Mouse (Mus musculus): ENCODE data around the gene Cpxm1.

Gene Cpxm1

DNA sequence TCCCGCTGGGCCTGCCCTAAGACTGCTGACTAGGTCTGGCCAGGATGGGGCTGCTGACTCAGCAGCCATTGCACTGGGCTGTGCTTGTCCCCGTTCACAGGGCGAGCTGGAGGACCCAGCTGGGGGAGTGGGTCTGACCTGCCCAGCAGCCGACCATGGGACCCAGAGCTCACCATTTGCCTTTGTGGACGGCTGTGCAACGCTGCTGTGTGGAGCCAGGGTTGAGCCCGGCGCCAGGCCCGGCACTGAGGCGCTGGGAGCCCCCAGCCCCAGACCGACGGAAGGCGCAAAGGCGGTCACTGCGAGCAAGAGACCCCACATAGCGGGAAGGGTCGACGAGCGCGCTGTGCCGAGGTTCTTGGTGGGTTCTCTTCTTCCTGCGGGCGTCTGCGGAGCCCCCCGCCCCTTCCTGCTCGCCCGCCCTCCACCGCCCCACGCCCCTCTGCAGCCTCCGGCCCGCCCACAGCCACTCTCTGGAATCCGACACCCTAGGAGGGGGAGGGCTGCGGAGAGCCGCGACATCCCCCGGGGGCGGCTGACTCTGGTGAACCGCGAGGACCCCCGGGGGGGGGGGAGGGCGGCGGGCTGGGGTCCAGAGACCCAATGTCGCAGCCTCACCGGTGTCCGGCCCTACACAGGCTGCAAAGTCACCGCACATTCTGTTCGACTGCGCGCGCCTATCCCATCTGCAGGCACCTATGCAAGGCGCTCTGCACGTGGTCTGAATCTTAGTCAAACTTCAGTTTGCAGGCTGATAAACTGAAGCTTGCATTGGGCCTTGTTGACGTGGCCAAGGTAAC lies at the start of gene Cpxm1:
Gene Cpxm1, minus strand, starts transcription at position 389 of the 800 bp plus-strand sequence.
- no peak for DNase-seq

DNA sequence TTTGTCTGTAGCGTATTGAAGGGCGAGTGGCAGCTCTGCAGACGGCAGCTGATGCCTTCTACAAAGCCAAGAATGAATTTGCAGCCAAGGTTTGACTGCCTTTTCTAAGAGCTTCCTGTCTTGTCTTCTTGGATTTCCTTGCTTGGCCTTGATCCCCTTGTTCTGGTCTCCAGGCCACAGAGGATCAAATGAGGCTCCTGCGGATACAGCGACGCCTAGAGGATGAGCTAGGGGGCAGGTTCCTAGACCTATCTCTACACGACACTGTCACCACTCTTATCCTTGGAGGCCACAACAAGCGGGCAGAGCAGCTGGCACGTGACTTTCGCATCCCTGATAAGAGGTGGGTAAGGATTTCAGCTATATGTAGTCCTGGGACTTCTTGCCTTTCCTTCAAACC lies 44.8 kb upstream of the Cpxm1 start:
- no peak for DNase-seq

DNA sequence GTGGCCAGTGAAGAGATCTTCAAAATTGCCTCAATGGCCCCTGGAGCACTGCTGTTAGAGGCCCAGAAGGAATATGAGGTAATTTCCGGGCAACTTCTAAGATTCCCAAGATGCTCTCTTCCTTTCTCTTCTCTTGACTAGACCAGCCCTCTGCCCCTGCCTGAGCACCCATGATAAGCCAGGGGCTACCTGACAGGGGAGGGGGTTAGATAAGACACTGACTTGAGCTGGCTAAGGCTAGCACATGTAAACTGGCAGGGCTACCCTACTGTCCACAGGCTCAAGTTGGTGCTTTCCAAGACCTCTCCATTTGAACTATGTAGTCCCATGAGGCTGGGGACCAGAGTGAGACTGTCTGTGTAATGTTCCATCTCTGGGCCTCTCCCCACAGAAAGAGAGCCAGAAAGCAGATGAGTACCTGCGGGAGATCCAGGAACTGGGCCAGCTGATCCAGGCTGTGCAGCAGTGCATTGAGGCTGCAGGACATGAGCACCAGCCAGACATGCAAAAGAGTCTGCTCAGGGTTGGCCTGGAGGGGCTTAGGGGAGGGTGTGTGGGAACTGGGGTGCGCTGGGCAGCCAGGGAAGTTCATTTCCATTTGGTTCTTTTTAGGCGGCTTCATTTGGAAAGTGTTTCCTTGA lies 42.6 kb upstream of the Cpxm1 start:
- no peak for DNase-seq

DNA sequence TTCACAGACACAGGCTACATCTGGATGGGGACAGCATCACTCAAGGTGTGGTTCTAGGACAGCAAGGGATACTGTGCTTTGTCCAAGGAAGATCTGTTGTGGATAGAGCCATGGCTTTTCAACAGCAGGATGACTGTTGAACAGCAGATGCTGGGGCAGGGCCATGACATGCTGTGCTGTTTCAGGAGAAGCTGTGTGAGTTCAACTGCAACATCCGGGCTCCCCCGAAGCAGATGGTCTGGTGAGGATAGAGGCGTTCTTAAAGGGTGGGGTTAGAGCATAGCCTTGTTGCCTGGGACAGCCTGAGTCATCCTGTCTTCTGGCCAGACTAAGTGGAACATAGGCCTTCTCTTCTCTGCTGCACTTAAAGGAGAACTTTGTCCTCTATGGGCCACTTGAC lies 41.5 kb upstream of the Cpxm1 start:
- DNase-seq = no peak

DNA sequence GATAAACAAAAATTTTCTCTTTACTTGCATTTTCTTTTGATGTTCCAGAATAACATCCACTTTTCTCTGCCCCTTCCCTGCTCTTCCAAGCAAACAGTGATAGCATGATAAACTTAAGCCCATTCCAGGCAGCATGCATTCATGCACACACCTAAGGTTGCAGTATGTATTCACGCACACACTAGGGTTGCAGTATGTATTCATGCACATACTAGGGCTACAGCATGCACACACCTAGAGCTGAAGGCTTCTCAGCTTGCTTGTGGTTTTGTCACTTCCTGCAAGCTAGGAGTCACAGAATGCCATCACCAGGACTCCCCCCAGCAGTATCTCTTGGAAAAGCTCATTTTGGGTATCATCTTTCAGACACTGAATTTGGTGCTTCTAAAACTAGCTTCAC lies 39.4 kb upstream of the Cpxm1 start:
- DNase-seq = no peak

DNA sequence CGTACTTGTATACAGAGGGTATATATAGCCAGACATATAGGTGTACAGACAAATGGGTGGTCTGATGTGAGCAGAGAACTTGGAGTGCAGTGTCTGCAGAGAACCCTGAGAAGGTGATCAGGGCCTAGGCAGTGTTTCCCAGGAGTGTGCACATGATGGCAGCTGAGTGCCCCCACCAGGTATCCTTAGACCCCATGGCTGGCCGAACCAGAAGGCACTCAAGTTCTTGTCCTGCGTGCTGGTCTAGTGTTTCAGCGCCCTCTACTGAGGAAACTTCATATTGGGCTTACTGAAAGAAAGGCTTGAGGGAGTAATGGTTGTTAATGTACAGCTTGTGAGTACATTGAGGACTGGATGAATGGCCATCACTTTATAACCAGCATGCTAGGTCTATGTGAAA lies 35.8 kb upstream of the Cpxm1 start:
- no peak for DNase-seq

DNA sequence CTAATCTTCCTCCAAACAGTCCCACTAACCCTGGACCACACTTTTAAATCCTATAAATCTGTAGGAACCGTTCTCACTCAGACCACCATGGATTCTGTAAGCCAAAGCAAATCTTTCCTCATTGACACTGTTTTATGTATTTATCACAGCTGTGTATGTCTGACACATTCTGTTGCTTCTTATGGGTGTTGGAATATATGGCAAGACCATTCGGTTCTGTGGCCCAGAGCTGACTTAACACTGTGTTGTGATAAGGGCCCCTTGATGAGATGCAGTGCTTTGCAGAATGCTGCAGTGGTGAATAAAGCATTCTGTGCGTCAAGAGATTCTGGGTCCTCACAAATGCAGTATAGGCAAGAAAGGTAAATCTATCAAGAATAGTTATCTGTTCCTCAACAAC lies 34.8 kb upstream of the Cpxm1 start:
- no peak for DNase-seq

DNA sequence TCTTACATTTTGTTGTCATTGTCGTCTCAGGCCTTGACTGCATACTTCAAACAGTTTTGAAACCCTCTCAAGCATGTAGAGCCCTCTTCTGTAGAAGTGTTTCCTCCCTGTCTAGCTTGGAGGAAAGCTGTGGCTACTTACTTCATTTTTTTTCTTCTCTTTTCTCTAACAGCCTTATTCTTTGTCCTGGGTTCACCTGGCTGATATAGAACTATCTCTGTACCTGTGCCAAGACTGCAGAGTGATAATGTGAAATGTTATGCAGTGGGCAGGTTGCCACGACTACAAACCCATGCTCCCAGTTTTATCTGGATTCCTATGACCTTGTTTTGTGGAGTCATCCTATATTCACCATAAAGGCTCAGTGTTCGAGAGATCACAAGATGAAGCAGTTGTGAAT lies 33.1 kb upstream of the Cpxm1 start:
- no peak for DNase-seq

DNA sequence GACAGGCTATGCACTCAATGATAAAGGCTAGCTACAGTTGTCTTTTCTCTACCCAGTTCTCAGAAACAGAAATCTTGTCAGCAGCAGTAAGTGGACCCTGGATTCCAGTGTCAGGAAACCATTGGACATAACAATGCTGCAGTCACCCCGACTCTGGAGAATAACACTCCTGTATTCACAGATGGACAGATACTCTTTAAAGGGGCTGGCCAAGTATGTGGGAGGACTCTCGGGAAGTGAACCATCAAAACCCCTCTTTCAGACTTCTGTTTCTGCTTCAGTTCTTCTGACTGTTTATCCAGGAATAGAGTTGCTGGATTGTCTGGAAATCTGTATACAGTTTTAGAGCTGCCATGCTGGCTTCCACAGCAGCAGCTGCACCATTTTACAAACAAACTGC lies 32.5 kb upstream of the Cpxm1 start:
- no peak for DNase-seq

DNA sequence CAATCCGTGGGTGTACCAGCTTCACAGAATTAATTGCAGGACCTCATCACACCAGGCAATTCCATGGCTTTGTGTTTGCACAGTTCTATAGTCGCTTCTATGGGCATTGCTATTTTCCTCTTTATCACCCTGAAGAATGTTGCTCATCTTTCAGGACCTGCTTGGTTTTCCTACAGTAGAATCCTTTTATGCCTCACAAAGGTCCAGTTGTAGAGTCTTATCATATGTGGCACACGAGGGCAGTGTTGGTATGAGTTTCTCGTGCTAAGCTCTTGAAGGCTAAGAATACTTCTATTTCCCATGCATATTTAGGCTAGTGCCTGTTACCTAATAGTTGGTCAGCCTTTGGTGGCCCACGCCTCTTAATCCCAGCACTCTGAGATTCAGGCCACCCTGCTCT lies 27.7 kb upstream of the Cpxm1 start:
- no peak for DNase-seq

DNA sequence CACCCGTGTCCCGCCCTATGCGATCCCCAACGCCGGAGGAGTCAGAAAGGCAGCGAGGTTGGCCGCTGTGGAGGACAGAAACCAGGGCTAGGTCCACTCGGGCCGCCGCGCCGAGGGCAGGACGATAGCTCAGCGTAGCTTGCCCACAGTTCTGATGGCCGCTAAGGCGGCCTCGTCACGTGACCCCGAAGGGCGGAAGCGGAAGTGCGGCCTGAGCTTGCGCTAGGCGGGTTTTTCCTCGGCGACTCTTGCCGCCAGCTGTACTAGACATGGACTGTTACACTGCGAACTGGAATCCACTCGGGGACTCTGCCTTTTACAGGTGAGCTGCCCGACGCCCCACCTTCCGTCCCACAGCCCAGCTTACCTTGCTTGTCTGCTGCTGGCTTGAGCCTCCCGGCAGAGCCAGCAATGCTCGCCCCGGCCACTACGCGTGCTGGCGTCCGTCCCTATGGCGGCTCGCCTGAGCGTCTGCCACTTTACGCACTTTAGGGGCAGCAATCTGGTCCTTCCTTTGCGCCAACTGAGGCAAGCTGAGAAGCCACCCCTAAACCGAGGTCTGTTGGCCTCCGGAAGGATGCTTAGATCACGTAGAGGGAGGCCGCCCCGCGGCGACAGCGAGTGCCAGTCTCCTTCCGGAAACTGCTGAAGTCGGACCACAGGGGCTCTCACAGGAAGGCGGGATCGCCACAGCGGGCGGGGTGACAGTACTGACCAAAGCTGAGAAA lies 26.9 kb upstream of the Cpxm1 start, which contains the start of the genes Vps16 and Pced1a:
Gene Vps16, plus strand, starts transcription at position 214 of the 728 bp plus-strand sequence.
Gene Pced1a, minus strand, starts transcription at position 576 of the 728 bp plus-strand sequence.
- DNase-seq = peak; percentile 85

DNA sequence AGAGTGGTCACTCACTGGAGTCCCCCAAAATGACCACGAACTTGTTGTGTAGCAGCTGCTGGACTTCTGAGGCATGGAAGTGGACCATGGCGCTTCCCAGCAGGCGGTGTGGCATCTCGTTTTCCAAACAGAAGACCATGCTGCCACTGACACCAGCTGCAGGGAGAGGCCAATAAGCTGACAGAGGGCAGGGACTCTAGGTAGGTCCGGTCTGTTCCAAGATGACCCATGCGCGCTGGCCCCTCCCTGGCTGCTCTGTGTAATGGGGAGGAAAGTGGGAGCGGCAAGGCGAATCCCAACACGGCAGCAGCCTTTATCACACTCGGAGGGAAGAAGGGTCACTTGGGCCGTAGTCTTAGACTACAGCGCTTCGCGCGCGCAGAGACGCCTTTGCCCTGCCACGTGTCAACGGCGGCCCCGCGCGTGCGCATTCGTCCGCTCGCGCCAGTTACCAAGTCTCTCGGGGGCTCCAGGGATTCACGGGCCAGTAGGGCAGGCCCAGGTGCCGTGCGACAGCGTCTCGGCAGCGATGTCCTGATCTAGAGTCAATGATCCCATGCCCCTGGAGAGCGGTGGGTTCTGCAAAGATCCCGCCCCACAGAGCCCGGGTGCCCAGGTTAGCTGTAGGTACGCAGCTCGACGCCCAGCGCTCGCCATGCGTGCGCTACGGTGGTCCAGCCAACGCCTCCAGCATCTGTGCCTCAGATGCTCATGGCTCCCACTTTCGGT lies 26.2 kb upstream of the Cpxm1 start:
- peak; percentile 70 to 72 for DNase-seq

DNA sequence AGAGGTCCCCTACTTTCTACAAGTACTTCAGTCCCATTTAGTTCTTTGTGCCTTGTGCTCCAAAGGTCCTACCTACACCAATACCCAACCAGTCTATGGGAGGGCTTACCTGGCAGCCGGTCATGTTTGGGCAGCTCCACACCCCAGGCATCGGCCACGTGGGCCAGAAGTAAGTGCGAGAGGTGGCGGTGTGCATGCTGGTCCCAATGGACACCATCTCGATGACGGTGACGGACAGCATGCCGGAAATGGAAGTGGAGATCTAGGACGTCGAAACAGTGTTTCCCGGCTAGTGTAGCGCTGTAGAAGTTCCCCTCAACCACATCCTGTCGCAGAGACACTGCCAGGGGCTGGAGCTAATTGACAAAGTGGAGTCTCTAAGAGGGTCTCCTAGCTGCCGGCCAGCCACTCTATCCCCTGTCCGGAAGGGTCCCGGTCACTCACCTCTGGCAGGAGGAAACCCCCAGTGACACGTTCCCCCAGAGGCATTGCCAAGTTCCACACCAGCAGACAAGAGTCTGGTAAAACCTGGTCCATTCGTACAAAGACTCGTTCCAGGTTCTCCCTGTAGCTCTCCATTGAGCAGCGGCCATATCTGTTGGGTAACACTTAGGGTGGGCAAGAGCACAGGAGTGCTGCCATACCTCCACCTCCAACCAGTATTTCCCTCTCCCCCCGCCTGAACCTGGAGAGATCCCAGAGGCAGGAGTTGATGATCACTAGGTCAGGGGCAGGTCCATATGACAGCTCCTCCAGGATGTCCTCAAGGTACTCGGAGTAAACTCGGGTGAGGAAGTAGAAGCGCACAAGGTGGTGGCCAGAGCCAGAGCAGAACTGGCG lies 24.6 kb upstream of the Cpxm1 start:
- DNase-seq = no peak

DNA sequence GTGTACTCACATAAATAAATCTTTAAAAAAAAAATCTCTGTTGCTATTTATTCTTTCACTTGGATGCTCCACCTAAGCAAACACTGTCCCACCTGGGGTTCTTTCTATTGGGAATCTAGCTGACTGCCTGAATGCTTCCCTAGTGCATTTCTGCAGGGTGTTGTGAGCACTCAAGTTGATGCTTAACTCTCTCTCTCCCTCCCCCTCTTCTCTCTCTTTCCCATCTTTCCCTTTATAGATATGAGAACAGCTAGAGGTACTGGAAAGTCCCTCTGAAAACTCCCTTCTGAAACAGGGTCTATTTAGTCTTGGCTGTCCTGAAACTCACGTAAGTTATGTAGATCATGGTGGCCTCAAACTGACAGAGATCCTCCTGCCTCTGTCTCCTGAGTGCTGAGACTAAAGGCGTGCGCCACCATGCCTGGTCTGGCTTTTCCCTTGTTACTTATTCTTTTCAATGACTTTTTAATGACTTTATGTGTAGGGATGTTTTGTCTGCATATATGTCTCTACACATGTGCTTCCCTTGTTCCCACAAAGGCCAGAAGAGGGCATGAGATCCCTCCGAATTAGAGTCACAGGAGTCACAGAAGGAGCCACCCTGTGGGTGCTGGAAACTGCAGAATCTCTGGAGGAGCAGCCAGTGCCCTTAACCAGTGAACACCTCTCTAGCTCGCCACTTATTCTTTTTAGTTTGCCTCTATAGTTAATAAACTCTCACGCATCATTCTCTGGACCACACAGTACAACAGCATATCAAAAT lies 16.9 kb upstream of the Cpxm1 start:
- no peak for DNase-seq

DNA sequence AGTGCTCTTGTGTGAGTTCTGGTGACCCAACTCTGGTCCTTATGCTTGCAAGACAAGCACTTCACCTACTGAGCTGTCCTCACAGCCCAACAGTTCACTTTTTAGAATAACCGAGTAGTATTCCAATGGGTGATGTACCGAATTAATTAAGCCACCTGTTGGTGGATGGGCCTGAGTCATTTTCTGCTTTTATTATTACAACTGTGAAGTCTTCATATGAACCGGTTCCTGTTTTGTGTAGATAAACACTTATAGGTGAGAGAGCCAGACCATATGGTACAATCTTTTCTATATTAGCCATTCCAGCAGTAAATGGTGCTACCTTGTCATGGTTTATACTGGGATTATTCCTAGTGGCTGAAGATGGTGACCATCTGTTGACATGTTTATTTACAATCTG lies 15.4 kb upstream of the Cpxm1 start:
- DNase-seq = no peak

DNA sequence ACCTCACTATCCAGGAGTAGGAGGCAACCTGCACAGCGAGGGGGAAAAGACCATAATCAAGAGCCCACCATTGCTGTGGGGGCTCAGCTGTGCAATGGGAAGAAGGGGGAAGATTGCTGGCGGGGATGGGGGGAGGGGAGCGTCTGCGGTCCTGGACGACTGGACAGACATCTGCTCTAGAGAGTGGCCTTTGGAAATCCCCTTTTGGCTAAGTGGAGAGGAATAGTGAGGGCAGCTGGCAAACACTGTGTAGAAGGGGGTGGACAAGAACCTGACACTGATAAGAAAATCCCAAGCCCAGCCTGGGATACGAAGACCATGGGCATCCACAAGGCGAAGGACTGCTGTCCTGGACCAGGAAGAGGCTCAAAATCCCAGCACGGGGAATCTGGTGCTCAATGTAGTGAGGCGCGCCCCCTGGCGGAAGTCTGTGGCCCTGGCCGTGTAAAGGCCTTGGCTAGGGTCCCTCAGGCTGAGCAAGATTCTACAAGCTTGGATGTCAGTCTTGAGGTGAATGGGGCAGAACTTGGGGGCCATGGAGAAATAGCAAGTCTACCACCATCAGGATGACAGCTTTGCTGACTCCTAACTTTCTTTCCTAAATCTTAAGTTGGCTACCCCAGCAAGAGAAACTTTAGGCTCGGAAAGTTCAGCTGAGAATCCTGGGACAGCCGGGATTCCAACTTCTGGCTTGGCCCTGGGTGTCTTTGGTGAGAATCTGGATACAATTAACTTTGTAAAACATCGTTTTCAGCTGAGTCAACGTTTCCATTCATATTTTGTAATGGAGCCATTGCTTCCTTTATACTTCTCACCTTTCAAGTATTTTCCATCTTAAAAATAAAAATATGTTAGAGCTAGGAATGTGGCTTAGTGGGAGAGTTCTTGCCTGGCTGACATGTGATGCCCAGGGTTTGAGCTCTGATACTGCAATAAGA lies 14.5 kb upstream of the Cpxm1 start:
- DNase-seq = peak; percentile 37 to 43

DNA sequence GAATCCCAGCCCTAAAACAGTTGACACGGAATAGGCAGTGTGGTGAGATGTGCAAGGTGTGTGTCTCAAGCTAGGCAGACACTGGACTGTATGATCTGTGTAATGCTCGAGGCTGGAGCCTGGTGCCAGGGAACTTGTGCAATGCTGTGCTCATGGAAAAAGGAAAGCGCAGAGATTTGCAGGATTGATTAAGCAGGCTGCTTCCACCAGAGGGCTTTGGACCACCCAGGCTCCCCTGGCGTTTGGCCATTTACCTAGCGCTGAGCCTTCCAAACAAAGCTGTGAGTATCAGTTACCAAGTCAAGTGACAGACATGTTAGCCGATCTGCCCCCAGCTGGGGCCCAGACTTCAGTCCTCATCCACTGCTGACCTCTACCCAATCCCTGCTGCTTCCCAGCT lies 10.8 kb upstream of the Cpxm1 start:
- DNase-seq = no peak

DNA sequence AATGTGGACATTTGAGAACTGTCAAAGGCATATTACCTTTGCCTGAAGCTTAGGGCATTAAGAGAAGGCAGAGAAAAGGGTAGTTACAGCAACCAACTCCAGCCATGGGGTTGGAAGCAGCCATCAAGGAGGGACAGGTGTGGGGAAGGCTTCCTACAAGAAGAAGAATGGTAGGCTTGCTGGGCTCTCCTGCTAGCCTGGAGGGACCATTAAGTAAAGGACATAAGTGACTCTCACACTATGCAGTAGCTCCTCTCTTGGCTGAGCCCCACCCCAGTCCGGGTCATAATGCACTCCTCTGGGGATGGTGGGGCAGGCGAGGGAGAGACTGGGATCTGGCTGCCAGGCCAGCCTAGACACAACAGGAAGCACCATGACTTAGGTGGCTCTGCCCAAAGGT lies 8.8 kb upstream of the Cpxm1 start, which contains the start of gene Tmem239:
Gene Tmem239, plus strand, starts transcription at position 301 of the 400 bp plus-strand sequence.
- no peak for DNase-seq

DNA sequence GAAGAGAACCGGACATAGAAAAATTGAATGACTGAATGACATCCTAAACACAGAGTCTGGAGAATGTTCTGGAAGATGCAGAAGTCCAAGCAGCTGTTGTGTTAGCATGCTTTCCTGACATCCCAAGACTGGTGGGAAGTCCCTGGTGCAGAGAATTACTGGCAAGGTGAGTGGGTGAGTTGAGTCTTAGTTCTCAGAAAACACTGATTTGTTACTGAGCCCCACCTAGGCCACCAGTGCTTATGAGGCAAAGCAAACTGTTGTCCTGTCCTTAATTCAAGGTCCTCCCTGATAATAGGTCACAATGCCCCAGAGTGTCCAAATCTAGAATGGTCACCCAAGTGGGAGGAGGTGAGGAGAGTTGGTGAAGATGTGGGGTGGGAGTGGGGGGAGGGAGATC lies 7.6 kb upstream of the Cpxm1 start, which contains the start of the genes Gm28372 and 1700020A23Rik:
Gene Gm28372, plus strand, starts transcription at position 301 of the 400 bp plus-strand sequence.
Gene 1700020A23Rik, plus strand, starts transcription at position 321 of the 400 bp plus-strand sequence.
- no peak for DNase-seq

DNA sequence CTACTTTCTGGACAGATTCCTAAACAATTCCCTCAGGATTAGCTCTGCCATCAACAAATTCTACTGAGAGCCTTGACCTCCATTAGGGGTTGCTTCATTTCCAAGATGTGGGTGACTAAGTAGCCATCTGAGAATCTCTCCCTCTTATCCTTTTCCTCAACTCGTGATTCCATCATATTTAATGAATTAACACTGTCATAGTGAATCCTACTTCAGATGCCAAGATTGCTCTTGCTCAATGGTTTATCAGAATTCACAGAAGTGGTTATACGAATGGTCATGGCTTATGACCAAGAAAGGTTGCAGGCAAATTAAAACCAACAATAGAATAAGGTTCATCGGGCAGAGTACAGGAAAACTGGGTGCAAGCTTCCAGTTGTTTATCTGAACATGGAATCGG lies 4.5 kb upstream of the Cpxm1 start:
- no peak for DNase-seq

Data from thymus, adult 18-20 months (tissue).